Mouse (Mus musculus) hindlimb bud, embryonic 11.5 days (tissue): ENCODE measurements at regions not wholly inside any gene's neighbourhood (a gene's known extent, or its start where the extent isn't known, plus 50 kb on each side); places are given as distances from the start of the nearest gene placed in this dataset.

Experiments used
- DNase-seq: peaks from one replicate; pipeline ENCODE4 v3.0.0-alpha.2; 2012; ENCODE audit warnings: low read depth, low spot score; ENCODE audit errors: extremely low spot score

DNA sequence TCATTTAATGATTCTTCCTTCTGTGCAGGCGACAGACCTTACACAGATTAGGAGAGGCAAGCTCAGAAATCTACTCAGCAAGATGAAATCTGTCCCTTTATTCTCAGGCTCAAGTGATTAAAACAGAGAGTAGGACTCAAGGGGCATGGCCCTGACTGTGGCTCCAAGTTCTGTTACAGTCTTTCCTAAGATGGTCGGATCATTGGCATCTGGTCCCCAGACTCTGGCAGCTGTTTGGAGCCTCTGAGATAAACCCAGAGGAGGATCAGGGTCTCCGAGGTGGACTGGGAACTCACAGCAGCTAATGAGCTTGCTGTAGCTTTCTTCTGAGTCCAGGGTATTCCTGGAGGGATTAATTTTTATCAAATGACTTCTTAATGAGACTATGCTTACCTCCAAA is 51.7 kb upstream of the Hs3st2 start:
- DNase-seq: no peak
